Mouse (Mus musculus) heart, embryonic 14.5 days (tissue): ENCODE results near the gene Slf1. TPM values are rescaled to one million over a fixed set of nuclear protein-coding genes. Genes with fewer than 3 reads are reported as not detected.

Experiments used
- ATAC-seq: fragments of 200-750 bp; cut with Nextera tagmentation; 2 replicates; pipeline ENCODE4 v1.8.0; 2017; ENCODE audit warnings: low read depth, moderate TSS enrichment; ENCODE audit not compliant: insufficient number of reproducible peaks, insufficient read depth, low FRiP score
- H3K27ac ChIP-seq, 2 experiments: fragments of 200-500 bp in 1 of 2; fragments of 300-500 bp in 1 of 2; sonication (generic) in 1 of 2; replicated peaks in 1 of 2; 2 replicates each; pipeline ENCODE4 v1.5.1; 2012 to 2014; ENCODE audit warnings: low read depth in 2 of 2, low read length in 2 of 2, control low read depth in 1 of 2, mild to moderate bottlenecking in 1 of 2, mixed read lengths in 1 of 2; ENCODE audit not compliant: control insufficient read depth in 1 of 2, insufficient read depth in 1 of 2
- H3K27me3 ChIP-seq: fragments of 300-500 bp; sonication (generic); 2 replicates; pipeline ENCODE4 v1.6.1; 2014; ENCODE audit warnings: mild to moderate bottlenecking, low read length, control low read depth; ENCODE audit not compliant: control insufficient read depth, insufficient read depth
- H3K36me3 ChIP-seq: fragments of 300-500 bp; sonication (generic); 2 replicates; pipeline ENCODE4 v1.6.1; 2014; ENCODE audit warnings: mild to moderate bottlenecking, control low read depth, low read length, mixed read lengths; ENCODE audit not compliant: control insufficient read depth, insufficient read depth
- H3K4me1 ChIP-seq, 2 experiments: fragments of 200-500 bp in 1 of 2; fragments of 300-500 bp in 1 of 2; sonication (generic) in 1 of 2; 2 replicates each; pipeline ENCODE4 v1.6.1; 2012 to 2014; ENCODE audit warnings: low read length in 2 of 2, control low read depth in 1 of 2, mixed read lengths in 1 of 2; ENCODE audit not compliant: control insufficient read depth in 2 of 2, insufficient read depth in 2 of 2
- H3K4me2 ChIP-seq: fragments of 300-500 bp; sonication (generic); 2 replicates; pipeline ENCODE4 v1.6.1; 2014; ENCODE audit warnings: mild to moderate bottlenecking, low read length
- H3K4me3 ChIP-seq, 2 experiments: fragments of 200-500 bp in 1 of 2; fragments of 300-500 bp in 1 of 2; sonication (generic) in 1 of 2; 2 replicates each; pipeline ENCODE4 v1.5.1; 2012 to 2014; ENCODE audit warnings: low read length in 2 of 2, mild to moderate bottlenecking in 2 of 2, control low read depth in 1 of 2, low read depth in 1 of 2, moderate library complexity in 1 of 2; ENCODE audit not compliant: control insufficient read depth in 1 of 2, insufficient read depth in 1 of 2
- H3K9ac ChIP-seq: fragments of 300-500 bp; sonication (generic); 2 replicates; pipeline ENCODE4 v1.6.1; 2014; ENCODE audit warnings: mild to moderate bottlenecking, low read length
- H3K9me3 ChIP-seq: fragments of 300-500 bp; sonication (generic); 2 replicates; pipeline ENCODE4 v1.6.1; 2016; ENCODE audit warnings: low read length, control low read depth; ENCODE audit not compliant: control insufficient read depth
- WGBS: fragments of 180-500 bp; shearing (Covaris S2); extraction: QIAGEN DNeasy Blood & Tissue Kit; methylation state at CpG from one replicate; pipeline ENCODE4 v1.1.7; 2014; 5-methylcytosine and 5-hydroxymethylcytosine counted together
- polyA plus RNA-seq: library from polyadenylated mRNA; unstranded; fragments of >200 nt; fragmentation: Nextera tagmentation; extraction: Ambion mirVana; gene quantifications from 2 replicates; pipeline ENCODE4 v1.2.1, GENCODE M21; 2014

Slf1 gene
- polyA plus RNA-seq, 1 experiment from 2014 or later, result 28.0 TPM

DNA sequence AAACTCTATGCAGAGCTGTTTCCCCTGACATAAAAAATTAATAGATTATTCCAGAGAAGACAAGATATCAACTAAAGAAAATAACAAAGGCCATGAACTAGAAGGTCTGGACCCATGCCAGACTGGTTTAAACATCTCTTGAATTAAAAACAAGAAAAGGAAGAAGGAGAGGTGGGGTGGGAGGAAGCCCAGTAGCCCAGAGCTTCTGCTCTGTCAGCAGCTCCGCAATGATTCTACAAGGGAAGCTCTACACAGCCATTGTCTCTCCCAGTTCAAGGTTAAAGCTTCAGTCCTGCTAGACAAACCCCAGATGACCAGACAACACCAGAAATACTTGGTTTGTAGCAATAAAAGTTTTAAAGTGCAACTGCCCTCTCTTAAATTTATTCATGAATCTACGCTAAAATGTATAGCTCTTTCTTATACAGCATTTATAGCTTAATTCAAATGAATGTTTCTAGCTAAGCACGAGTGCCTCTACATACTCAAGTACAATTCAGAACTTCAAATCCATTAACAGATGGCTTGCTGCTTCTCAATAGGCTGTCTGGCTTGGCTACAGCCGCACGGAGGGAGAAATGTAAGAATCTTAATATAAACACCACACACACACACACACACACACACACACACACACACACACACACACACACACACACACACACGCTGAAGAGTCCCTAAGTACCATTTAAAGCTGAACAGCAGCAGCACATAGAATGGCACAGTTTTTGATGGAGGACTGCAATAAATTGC is 87.9 kb downstream of the Slf1 start:
- 72% methylated on average over 6 of the region's 6 CpGs for WGBS
- Histone ChIP-seq H3K27me3 (no peaks in the 10 kb centered on the region), H3K4me3 (no peak overlapping the region), H3K36me3 (peaks cover 6% of the 10 kb centered on the region), H3K9me3 (no peaks in the 10 kb centered on the region), H3K4me1 (no peaks in the 10 kb centered on the region), H3K4me2 (no peak overlapping the region), H3K27ac (no peak overlapping the region), H3K9ac (no peak overlapping the region)
- no peak for ATAC-seq

DNA sequence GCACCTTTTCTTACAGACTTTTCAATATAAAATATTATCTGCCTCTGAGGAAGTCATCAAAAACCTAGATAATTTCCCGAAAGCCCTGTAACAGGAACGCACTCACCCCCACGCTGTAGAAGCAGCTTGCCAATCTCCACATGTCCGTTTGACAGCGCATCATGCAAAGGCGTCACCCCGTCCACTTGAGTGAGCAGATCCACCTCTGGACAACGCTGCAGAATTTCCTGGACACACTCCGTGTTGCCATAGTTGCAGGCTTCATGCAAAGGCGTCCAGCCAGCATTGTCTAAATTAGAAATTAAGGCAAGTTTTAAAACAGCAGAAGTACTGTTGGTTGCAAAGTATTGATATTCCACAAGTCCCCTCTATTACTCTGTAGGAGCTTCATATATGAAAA is 88.9 kb downstream of the Slf1 start:
- H3K27me3 ChIP-seq, result no peaks in the 10 kb centered on the region
- H3K4me1 ChIP-seq, result no peaks in the 10 kb centered on the region
- ATAC-seq, result no peak
- no peak overlapping the region for H3K27ac ChIP-seq
- H3K9me3 ChIP-seq, result no peaks in the 10 kb centered on the region
- WGBS, result 60% methylated on average over 10 of the region's 10 CpGs
- no peak overlapping the region for H3K4me3 ChIP-seq
- no peak overlapping the region for H3K9ac ChIP-seq
- H3K4me2 ChIP-seq, result no peak overlapping the region
- H3K36me3 ChIP-seq, result peaks cover 6% of the 10 kb centered on the region

DNA sequence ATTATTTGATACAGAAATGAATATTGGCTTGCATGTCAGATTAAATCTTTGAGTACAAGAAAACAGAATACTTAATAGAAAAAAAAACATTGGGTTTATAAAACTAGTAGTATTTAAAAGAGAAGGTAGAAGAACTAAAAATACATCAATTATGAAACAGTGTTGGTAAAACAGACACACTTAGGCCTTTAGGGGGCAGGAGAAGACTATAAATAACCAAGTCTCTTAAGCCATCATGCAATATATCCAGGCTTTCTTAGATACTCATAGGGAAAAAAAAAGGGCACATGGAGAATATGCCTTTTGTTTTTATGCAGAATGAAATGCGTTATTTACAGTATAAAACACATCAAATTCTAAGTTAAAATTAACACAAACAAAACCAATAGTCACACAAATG is 89.9 kb downstream of the Slf1 start:
- Histone ChIP-seq H3K4me1 (no peaks in the 10 kb centered on the region), H3K9ac (no peak overlapping the region), H3K9me3 (no peaks in the 10 kb centered on the region), H3K27me3 (no peaks in the 10 kb centered on the region), H3K4me3 (no peak overlapping the region), H3K27ac (no peak overlapping the region), H3K36me3 (peaks cover 6% of the 10 kb centered on the region), H3K4me2 (no peak overlapping the region)
- no peak for ATAC-seq
- WGBS, result 87% methylated on average over 1 of the region's 1 CpGs

DNA sequence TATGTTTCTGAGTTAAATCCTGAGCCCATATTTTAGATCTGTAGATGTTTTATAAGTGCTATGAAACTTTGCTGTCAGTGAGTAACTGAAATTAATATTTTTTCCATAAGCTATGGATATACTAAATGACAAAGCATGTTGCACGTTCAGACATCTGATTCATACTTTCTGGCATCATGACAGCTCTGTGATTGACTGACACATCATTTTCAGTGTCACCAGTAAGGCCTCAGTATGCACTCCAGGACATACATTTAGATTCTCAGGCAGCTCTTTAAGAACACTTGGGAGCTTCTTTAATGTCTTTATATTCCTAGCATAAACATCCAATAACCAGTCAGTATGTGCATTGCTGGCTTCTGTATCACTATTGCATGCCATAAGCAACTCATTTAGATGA is 91.9 kb downstream of the Slf1 start:
- no peak overlapping the region for H3K4me3 ChIP-seq
- no peak for ATAC-seq
- H3K27ac ChIP-seq, result no peak overlapping the region
- H3K4me1 ChIP-seq, result no peaks in the 10 kb centered on the region
- no peak overlapping the region for H3K9ac ChIP-seq
- 74% methylated on average over 1 of the region's 1 CpGs for WGBS
- no peak overlapping the region for H3K4me2 ChIP-seq
- peaks cover 6% of the 10 kb centered on the region for H3K36me3 ChIP-seq
- H3K27me3 ChIP-seq, result no peaks in the 10 kb centered on the region
- H3K9me3 ChIP-seq, result no peaks in the 10 kb centered on the region

DNA sequence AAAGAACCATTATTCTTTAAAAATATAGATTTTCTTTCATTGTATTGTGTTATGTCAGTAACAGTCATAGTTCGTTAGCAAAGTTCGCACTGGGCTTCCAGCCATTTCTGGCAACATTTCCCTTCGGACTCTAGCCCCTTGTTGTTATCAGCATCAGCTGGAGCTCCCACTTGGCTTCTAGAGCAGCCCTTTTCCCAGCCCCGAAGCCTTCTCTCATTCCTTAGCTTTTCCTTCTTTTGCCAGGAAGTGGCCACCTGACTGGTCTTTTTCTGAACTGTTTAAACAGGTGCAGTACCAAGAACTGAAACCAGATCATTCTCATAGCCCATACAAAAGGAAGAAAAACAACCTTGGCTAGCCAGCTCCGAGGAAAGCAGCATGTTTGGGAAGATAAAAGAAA is 105.7 kb downstream of the Slf1 start:
- WGBS, result 27% methylated on average over 5 of the region's 5 CpGs
- H3K4me2 ChIP-seq, result peak overlapping the region; percentile 38
- no peaks in the 10 kb centered on the region for H3K27me3 ChIP-seq
- no peak overlapping the region for H3K27ac ChIP-seq
- peaks cover 0 to 4% of the 10 kb centered on the region in 2 experiments; a peak in 1 of 4 replicates for H3K4me1 ChIP-seq
- no peaks in the 10 kb centered on the region for H3K36me3 ChIP-seq
- H3K9me3 ChIP-seq, result no peaks in the 10 kb centered on the region
- H3K9ac ChIP-seq, result no peak overlapping the region
- no peak overlapping the region for H3K4me3 ChIP-seq
- no peak for ATAC-seq

DNA sequence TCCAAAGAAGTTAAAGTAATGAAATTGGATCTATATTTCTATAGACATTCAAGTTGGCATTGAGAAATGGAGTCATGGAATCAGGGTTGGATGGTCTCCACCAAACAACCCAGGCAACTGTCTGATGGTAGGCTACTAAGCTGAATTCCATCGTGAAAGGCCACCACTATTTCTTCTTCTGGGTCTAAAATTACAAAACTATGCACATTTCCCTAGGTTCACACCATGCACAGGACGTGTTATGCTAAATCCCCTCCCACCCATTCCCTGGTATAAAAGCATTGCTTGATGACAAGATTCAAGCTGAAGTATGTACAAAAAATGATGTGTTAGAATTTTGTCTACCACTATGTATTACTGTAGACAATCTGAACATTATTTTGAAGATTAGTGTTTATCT is 116.4 kb downstream of the Slf1 start:
- Histone ChIP-seq H3K27ac (no peak overlapping the region), H3K4me3 (no peak overlapping the region), H3K9me3 (no peaks in the 10 kb centered on the region), H3K4me2 (no peak overlapping the region), H3K36me3 (no peaks in the 10 kb centered on the region), H3K27me3 (no peaks in the 10 kb centered on the region), H3K4me1 (no peaks in the 10 kb centered on the region), H3K9ac (no peak overlapping the region)
- WGBS, result 69% methylated on average over 2 of the region's 2 CpGs
- ATAC-seq, result no peak

DNA sequence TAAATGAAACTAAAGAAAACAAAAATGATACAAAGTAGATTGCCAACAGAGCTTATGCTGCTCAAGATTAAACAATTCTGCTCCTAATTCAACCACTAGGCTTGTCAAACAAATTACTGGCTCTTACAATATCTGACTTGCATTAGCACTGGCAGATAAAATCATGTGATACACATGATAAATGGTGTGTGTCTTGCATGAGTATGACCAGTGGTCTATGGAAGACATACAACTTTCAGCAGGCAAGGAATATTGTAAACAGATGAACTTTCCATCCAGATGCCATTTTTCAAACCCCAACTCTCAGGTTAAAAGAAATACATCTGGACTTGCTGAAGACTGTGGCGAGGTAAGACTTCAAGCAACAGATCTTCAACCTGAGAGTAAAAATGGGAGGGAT is 131.6 kb downstream of the Slf1 start:
- Histone ChIP-seq H3K4me2 (no peak overlapping the region), H3K36me3 (no peaks in the 10 kb centered on the region), H3K27ac (no peak overlapping the region), H3K9ac (no peak overlapping the region), H3K9me3 (no peaks in the 10 kb centered on the region), H3K4me3 (no peak overlapping the region), H3K27me3 (no peaks in the 10 kb centered on the region), H3K4me1 (no peaks in the 10 kb centered on the region)
- 91% methylated on average over 1 of the region's 1 CpGs for WGBS
- ATAC-seq, result no peak

DNA sequence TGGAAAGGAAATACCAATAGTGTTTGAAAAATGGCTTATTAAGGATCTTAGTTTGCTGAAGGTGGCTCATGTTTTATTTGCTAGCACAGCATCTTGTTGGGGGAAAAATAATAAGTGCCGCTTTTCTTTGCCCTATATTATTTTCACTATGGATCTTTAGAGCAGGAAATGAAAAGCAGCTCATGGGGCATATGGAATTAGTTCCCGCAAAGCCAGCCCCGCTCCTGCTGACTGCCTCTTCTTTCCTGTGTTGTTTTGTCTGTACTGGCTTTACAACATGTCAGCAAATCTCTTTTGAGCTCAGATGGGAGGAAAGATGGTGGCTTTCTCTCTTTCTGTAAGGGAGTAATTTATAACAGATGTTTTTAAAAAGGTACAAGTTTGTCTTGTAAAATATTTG is 132.6 kb downstream of the Slf1 start:
- Histone ChIP-seq H3K4me3 (no peak overlapping the region), H3K27ac (no peak overlapping the region), H3K4me1 (no peaks in the 10 kb centered on the region), H3K4me2 (no peak overlapping the region), H3K36me3 (no peaks in the 10 kb centered on the region), H3K9ac (no peak overlapping the region), H3K9me3 (no peaks in the 10 kb centered on the region), H3K27me3 (no peaks in the 10 kb centered on the region)
- 76% methylated on average over 3 of the region's 3 CpGs for WGBS
- no peak for ATAC-seq
